Mouse (Mus musculus): Measurements from ENCODE around the gene Zcchc17. TPM values are rescaled to one million over a fixed set of nuclear protein-coding genes. Genes with fewer than 3 reads are reported as not detected.

The Zcchc17 gene
- total RNA-seq, 2 experiments from 2014 or later: 62.3 to 67.8 TPM

DNA sequence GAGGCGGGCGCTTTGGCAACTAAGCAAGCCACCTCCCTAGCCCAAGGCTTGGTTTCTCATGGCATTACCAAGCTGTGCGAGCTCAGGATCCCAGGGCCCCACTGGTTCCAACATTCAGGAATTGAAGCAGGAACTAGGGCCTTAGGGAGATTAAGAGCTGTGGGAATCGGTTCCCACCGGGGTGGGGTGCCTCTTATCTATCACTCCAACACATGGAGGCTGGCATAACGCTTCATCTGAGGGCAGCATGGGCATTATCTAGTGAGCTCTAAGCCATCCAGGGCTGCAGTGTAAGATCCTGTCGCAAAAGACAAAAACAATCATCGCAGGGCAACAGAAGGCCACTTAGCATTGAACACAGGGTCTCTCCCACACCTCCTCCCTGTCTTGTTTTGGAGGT, 65.2 kb downstream of the Zcchc17 start:
- no peak for DNase-seq (ENCODE audit: low spot score in 2 of 2)
- intact Hi-C loops (cut with DNase I): no loop called here

DNA sequence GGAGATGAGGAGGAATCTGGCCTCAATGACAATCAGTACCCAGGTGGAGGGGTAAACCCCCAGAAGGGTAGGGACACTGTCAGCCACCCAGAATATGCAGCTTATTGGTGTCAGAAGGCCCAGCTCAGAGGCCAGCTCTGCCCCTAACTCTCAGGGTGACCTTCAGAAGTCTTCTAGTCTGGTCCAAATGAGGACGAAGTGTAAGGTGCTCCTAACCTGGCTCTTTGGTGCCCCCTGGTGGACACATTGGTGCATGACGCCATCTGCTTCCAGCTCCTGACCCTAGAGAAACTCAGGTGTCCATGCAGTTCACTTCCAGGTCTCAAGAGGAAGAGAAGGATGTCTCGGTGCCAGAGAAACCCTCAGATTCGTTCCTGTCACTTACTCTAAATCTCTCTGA, 67.5 kb downstream of the Zcchc17 start:
- peak; percentile 67 to 69 for DNase-seq (ENCODE audit: low spot score in 2 of 2)
- intact Hi-C loops (cut with DNase I): loop anchor here (2.0 kb wide), 2 partner anchors 27 to 93 kb away; no protein-coding TSS in a partner anchor

DNA sequence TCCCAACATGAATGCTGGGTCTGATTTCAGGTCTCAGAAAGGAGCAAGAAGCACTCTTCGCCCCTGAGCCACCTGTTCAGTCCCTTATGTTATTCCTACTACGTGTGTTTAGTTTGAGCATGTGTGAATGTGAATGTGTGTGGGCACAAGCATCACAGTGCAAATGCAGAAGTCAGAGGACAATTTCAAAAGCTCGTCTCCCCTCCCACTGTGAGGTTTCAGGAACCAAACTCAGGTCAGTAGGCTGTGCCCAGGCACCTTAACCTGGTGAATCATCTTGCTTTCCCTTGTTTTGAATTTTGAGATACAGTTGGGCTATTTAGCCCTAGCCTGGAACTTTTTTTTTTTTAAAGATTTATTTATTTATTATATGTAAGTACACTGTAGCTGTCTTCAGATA, 69.9 kb downstream of the Zcchc17 start:
- intact Hi-C loops (cut with DNase I): no loop called here

DNA sequence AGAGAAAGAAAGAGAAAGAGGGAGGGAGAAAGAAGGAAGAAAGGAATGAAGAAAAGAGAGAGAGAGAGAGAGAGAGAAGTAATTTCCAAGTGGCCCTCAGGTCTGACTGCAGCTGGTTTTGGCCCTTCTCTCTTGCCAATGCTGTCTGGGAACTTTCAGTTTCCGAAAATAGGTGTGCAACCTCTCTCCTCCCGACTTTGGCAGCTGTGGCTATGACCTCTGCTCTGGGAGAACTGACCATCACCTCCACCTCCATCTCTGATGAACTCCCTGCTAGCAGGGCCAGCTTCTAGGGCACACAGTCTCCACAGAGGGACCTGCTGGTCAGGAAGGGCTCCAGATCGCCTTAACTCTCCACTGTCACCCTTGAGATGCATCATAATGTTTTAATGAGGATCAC, 73.2 kb downstream of the Zcchc17 start:
- no peak for DNase-seq (ENCODE audit: low spot score in 2 of 2)

More for the DNA sequence above, 69.9 kb downstream of the Zcchc17 start:
- DNase-seq (ENCODE audit: low spot score in 2 of 2): no peak

DNA sequence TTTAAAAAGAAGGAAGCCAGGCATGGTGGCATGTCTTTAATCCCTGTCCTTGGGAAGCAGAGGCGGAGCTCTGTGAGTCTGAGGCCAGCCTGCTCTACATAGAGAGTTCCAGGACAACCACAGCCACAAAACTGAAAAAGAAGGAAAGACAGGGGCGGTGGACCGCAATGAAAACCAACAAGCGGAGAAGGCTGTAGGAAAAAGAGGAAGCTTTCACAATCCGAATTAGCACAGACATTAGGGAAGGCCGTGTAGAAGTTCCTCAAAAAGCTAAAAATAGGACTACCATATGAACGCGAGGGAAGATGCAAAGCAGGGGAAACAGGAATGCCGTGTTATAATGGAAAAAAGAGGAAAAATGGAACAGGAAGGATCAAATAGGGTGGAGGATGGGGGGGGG, 75.9 kb downstream of the Zcchc17 start:
- DNase-seq (ENCODE audit: low spot score in 2 of 2): no peak
- intact Hi-C loops (cut with DNase I): no loop called here

More for the DNA sequence above, 73.2 kb downstream of the Zcchc17 start:
- intact Hi-C loops (cut with DNase I): no loop called here

DNA sequence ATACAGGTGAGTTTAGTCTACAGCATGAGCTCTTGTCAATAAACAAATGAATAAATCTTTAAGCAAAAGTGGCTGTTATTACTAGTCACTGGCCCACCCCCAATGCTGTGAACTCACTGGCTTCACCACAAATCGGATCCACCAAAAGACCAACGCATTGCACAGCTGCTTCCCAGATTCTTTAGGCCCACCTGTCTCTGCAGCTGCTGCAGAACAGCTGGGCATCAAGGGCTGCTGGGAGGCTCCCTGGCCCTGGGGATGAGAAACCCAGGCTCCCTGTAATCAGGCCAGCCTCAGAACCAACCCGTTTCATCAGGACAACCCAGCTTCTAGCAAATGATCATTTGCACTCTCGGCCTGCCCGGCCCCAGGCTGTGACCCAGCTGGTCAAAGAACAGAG, 76.9 kb downstream of the Zcchc17 start:
- DNase-seq (ENCODE audit: low spot score in 2 of 2): no peak
- intact Hi-C loops (cut with DNase I): no loop called here

DNA sequence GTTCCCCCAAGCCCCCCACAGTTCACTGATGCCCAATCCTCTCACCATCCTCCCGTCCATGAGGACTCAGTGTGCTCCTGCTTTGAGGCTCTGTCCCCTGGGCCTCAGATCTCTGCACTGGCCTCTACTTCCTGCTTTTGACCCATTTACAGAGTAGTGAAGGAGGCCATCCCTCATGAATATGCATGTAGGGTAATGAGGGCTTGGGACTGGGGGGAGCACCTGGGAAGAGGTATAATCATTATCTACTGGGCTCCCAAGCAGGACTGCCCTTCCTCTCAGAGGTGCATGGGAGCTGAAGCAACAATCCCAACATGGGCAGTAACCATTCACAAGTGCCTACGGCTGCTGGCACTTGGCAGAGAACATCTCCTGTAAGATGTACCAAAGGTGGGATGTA, 80.6 kb downstream of the Zcchc17 start, which contains the start of gene Serinc2:
TSS of gene Serinc2 (minus strand) at position 101 of the 400 bp plus-strand sequence.
- intact Hi-C loops (cut with DNase I): no loop called here

DNA sequence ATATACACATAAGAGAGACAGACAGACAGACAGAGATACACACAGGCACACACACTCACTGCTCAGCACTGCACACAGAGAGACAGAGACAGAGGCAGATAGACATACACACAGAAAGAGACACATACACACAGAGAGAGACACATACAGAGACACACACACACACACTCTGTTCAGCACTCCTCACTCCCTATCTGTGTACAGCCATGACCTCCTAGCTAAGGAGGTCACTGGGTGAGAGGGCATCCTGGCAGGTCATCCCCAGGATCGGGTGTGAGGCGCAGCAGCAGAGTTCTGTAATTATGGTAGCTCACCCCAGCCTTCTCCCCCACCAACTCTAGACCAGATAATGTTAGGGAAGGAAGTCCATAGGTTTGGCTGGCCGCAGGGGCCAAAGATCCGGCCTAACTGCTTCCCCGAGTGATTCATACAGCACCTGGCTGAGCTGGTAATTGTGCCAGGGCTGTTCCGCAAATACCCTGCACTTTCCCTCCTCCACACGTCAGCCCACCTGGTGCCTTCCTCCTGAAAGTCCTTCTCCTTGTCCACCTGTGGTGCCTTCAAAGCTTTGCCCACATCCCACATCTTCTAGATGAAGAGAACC, 83.1 kb downstream of the Zcchc17 start:
- intact Hi-C loops (cut with DNase I): no loop called here
- DNase-seq (ENCODE audit: low spot score in 2 of 2): no peak

More for the DNA sequence above, 80.6 kb downstream of the Zcchc17 start, which contains the start of gene Serinc2:
- DNase-seq (ENCODE audit: low spot score in 2 of 2): no peak

DNA sequence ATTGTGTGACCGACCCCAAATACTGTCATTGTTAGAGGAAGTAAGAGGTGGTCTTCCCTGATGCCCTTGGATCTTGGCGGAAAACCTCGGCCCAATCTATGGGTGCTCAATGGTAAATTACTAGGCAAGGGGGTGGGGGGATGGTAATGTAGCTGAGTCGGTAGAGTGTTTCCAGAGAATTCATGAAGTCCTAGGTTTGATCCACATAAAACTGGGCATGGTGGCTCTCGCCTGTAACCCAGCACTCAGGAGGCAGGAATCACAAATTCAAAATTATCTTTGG, 84.0 kb downstream of the Zcchc17 start:
- DNase-seq (ENCODE audit: low spot score in 2 of 2): no peak
- intact Hi-C loops (cut with DNase I): no loop called here

DNA sequence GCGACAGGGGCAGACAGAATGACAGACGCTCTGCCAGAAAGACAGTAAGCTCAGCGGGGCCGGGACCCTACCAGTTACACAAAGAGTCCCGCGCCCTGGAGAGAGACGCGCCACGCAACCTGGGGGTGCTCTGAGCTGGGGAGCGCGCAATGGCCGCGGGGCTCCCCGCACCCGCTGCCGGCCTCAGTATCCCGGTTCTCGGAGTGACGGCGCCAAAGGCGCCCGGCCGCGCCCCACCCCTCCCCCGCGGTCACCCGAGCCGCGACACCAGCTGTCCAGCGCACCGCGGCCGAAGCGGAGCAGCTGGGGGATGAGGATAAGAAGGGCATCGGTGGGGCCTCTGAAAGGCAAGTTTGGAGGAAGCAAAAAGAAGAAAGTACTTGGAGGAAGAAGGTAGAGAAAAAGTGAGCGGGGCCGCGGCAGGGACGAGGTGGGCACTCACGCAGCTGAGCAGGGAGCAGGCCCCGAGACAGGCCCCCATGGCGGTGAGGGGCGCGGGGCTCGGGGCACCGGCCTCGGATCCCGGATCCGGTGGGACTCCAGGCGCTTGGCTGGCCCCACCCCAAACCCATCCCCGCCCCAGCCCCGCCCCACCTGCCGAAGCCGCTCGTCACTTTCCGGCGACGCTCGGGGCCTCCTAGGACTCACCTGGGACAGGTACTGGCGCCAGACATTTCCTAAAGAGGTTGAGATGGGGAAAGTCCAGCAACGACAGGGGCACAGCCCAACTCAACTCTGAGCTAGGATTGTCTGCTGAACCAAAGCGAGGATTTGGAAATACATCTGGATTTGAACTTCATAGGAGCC, 84.5 kb downstream of the Zcchc17 start:
- intact Hi-C loops (cut with DNase I): no loop called here
- no peak for DNase-seq (ENCODE audit: low spot score in 2 of 2)

DNA sequence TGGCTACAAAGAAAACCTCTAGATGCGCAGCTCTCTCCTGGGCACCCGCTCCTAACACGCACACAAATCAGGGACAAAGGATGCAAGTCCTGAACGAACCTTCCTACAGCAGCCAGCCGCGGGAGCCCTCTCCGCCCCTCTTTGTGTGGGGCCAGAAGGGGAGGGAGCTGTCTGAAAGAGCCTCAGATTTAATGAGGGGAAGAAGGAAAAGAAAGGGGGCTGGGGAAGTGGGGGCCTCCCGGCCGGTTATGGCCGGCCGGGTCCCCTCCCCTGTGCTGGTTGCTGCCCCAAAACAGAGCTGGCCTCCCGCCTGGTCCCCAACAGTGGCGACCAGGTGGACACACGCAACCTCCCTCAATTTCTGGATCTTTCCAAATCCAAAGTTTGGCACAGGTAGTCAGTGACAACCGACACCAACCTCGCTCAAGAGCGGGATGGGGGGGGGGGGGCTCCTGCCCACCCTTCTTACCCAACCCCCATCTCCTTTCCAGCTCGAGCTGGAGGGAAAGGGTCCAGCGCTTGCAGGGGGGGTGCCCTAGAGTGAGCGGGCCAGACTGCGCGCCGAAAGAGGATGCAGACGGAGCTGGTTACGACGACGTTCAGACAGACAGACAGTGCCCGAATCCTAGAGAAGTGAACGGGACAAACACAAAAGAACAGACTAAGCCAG, 85.3 kb downstream of the Zcchc17 start:
- DNase-seq (ENCODE audit: low spot score in 2 of 2): no peak
- intact Hi-C loops (cut with DNase I): no loop called here

DNA sequence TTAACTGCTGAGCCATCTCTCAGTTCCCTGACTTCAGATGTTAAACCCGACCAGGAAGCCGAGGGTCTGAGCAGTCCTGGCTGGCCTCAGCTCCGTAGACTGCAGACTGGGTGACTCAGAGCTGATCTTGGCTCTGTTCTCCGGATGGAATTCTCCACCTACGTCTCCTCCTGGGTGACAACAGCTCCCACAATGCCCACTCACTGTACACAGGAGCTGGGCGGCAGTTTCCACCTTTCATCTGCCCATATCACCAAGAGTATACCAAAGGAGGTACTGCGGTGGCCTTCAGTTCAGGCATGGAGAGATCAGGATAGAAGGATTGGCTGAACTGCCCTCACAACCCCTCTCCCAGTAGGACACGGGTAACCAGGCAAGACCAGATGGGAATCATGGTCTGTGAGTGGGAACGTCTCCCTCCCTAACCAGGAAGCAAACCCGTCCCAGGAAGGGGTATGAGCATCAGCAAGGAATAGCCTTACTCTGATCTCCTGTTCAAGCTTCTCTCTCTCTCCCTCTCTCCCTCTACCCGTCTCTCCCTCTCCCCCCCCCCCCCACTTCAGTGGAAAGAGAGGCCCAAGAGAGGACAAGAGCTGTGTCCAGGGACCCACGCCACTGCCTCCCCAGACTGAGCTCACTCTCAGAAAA, 85.9 kb downstream of the Zcchc17 start:
- intact Hi-C loops (cut with DNase I): no loop called here
- DNase-seq (ENCODE audit: low spot score in 2 of 2): peak; percentile 58 to 73

DNA sequence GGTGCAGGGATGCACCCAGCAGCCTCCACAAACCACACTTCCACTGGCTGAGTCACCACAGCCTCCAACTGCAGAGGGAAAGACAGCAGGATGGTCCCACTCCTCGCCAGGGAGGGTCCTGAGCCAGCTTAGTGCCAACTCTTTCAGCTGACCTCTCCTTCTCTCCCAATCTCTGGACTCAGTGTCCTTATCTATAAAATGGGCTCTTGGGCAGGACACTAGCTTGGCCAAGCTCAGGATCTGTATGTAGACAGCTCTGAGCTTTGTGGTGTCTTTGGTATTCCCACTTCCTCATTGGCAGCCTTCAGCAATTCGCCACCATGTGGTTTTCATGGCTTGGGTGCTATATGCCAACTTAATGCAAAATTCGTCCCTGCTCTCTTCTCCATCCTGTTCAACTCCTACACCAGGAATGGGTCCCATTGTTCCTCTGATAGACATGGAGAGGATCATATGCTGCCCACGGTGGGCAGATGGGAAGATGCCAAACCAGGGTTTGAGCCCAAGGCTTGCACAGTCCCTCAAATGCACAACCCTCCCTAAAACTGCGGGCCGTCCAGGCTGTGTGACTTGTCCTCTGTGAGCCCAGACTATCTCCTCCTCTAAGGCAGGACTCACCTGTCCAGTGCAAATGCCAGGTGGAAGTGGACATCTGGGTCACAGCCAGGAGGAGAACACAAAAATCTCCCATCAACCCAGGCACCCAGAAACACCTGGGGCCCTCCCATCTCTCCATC, 89.0 kb downstream of the Zcchc17 start:
- intact Hi-C loops (cut with DNase I): no loop called here
- peak; percentile 37 to 61 for DNase-seq (ENCODE audit: low spot score in 2 of 2)

DNA sequence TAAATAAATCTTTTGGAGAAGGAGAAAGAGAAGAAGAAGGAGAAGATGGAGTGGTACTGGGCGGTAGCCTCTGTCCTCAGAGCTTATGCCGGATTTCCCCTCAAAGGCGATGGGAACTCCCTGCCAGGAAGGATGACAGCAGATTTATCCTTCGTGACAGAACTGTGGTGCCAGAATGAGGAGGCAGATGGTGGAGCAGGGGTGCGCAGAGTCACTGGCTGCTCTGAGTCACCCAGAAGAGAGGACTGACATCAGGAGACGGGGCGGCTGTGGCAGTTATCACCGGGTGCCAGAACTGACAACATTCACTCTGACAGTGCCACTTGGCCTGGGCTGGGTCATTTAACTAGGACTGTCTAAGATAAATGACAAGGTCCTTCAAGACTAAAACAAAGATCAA, 89.7 kb downstream of the Zcchc17 start:
- DNase-seq (ENCODE audit: low spot score in 2 of 2): peak; percentile 79 to 84
- intact Hi-C loops (cut with DNase I): no loop called here

DNA sequence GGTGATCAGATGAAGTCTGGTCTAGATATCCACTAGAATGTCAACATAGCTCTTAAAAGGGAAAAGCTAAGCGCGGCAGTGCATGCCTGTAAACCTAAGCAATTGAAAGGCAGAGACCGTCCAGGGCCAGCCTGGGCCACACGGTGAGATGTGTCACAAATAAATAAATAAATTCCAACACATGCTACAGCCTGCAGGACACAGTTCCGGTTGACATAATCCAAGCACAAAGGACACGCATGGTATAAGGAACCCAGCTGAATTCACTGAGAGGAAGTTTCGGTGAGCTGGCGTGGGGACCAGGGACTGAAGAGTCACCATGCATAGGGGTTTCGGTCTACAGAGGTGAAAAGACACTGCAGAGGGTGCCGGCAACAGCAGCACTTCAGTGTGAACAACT, 91.0 kb downstream of the Zcchc17 start:
- DNase-seq (ENCODE audit: low spot score in 2 of 2): no peak
- intact Hi-C loops (cut with DNase I): no loop called here

DNA sequence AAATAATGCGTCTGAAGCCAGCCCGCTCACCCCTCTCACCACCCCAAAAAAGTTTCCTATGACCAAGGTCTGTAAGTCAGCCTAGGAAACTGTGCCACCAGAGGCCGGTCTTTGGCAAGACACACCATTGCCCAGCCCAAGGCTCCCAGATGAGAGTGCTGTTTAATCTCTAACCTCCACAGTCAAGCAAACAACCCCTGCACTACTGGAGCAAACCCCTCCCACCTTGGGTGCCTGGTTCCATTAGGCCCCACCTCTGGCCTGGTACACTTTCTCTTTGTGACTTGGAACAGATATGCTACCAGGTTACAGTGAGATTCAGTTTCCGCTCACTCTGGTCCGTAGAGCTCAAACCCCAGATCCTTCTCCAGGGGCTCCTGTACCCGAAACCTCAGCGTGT, 92.7 kb downstream of the Zcchc17 start:
- DNase-seq (ENCODE audit: low spot score in 2 of 2): no peak
- intact Hi-C loops (cut with DNase I): no loop called here

DNA sequence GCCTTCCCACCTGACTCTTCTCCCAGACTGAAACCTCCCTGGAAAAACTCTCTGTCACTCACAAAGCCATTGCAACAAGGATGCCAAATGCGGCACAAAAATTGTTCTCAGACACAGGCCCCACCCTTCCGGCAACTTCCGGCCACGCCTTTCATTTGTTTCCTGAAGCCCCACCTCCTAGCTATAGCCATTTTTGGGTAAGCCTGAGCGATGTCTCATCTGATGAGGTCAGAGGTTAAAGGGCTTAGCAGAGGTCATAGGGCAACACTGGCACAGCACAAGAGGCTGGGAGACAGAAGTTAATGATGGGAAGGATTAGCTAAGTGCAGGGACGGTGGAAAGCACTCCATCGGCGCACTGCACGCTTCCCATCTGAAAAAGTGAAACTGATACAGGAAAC, 93.1 kb downstream of the Zcchc17 start:
- no peak for DNase-seq (ENCODE audit: low spot score in 2 of 2)
- intact Hi-C loops (cut with DNase I): no loop called here

Measured in left cerebral cortex, postnatal 36 days (tissue).